Mouse (Mus musculus) urinary bladder, postnatal 10 days (tissue): ENCODE measurements around the gene Cacna2d1.

Experiments used
- DNase-seq: peaks from one replicate; pipeline ENCODE4 v3.0.0; 2022; ENCODE audit warnings: low spot score

Cacna2d1 gene

GRCm38 (mm10) chr5:15983354-15983753, 48.9 kb downstream of the Cacna2d1 start:
- DNase-seq, result no peak

GRCm38 (mm10) chr5:15985228-15985858, 50.9 kb downstream of the Cacna2d1 start:
- DNase-seq, result no peak

GRCm38 (mm10) chr5:15985901-15986300, 51.4 kb downstream of the Cacna2d1 start:
- DNase-seq, result no peak

GRCm38 (mm10) chr5:15991428-15992139, 57.1 kb downstream of the Cacna2d1 start:
- DNase-seq, result no peak

- no peak for DNase-seq
Observed at GRCm38 (mm10) chr5:15993252-15993944, 58.9 kb downstream of the Cacna2d1 start.

- DNase-seq, result no peak
Observed at GRCm38 (mm10) chr5:15997190-15997589, 62.7 kb downstream of the Cacna2d1 start.

- no peak for DNase-seq
Observed at GRCm38 (mm10) chr5:15997769-15998168, 63.3 kb downstream of the Cacna2d1 start.

- DNase-seq, result no peak
Observed at GRCm38 (mm10) chr5:16000917-16001316, 66.4 kb downstream of the Cacna2d1 start.

GRCm38 (mm10) chr5:16002431-16003063, 68.1 kb downstream of the Cacna2d1 start:
- DNase-seq, result no peak

- no peak for DNase-seq
Observed at GRCm38 (mm10) chr5:16004305-16004704, 69.8 kb downstream of the Cacna2d1 start.

GRCm38 (mm10) chr5:16006964-16007363, 72.5 kb downstream of the Cacna2d1 start:
- no peak for DNase-seq

GRCm38 (mm10) chr5:16013649-16014048, 79.2 kb downstream of the Cacna2d1 start:
- DNase-seq, result no peak

- no peak for DNase-seq
Observed at GRCm38 (mm10) chr5:16014392-16014791, 79.9 kb downstream of the Cacna2d1 start.

GRCm38 (mm10) chr5:16024626-16025417, 90.3 kb downstream of the Cacna2d1 start:
- DNase-seq, result no peak

GRCm38 (mm10) chr5:16028881-16029280, 94.4 kb downstream of the Cacna2d1 start:
- DNase-seq, result no peak

- no peak for DNase-seq
Observed at GRCm38 (mm10) chr5:16029481-16029880, 95.0 kb downstream of the Cacna2d1 start.

- no peak for DNase-seq
Observed at GRCm38 (mm10) chr5:16033569-16033968, 99.1 kb downstream of the Cacna2d1 start.

- DNase-seq, result no peak
Observed at GRCm38 (mm10) chr5:16035259-16035658, 100.8 kb downstream of the Cacna2d1 start.

GRCm38 (mm10) chr5:16045147-16045878, 110.8 kb downstream of the Cacna2d1 start:
- DNase-seq, result no peak

- DNase-seq, result no peak
Observed at GRCm38 (mm10) chr5:16047452-16048191, 113.1 kb downstream of the Cacna2d1 start.
